Mouse (Mus musculus) bone marrow macrophage, adult 2 months (primary cell): ENCODE results near the gene Fam173b.

Experiments
- CTCF ChIP-seq: IDR thresholded peaks from 2 replicates; pipeline ENCODE4 v1.5.1; 2012; ENCODE audit warnings: low read depth, mild to moderate bottlenecking, low read length, moderate library complexity
- POLR2A ChIP-seq: IDR thresholded peaks from 2 replicates; pipeline ENCODE4 v1.6.1; 2012; ENCODE audit warnings: mild to moderate bottlenecking, low read depth, low read length, borderline replicate concordance

- TF ChIP-seq CTCF (no peak), POLR2A (no peak)
Observed at GRCm38 (mm10) chr15:31611976-31612375, 10.3 kb downstream of the Fam173b start.
